Mouse (Mus musculus): ENCODE measurements around the gene Selplg. TPM values are rescaled to one million over a fixed set of nuclear protein-coding genes. Genes with fewer than 3 reads are reported as not detected.
"Not testable (repeated sequence)": the region's sequence is repeated elsewhere in the genome, so short reads cannot be mapped to it uniquely, and the experiment has no call there.

Selplg gene
- polyA plus RNA-seq, 1 experiment: 5.5 TPM

- no peaks in the 10 kb centered on the region for H3K4me1 ChIP-seq (ENCODE audit: control insufficient read depth, insufficient read depth, insufficient read length, low read length)
- no peak overlapping the region for H3K27ac ChIP-seq (replicated peaks; ENCODE audit: low read depth, low read length)
- no peak overlapping the region for H3K4me3 ChIP-seq (ENCODE audit: insufficient read depth, low read depth, low read length)
Measured at GRCm38 (mm10) chr5:113824228-113824627, 8.2 kb downstream of the Selplg start.

- Histone ChIP-seq H3K4me1 (ENCODE audit: control insufficient read depth, insufficient read depth, insufficient read length, low read length) (no peaks in the 10 kb centered on the region), H3K4me3 (ENCODE audit: insufficient read depth, low read depth, low read length) (no peak overlapping the region), H3K27ac (replicated peaks; ENCODE audit: low read depth, low read length) (no peak overlapping the region)
Measured at GRCm38 (mm10) chr5:113818572-113818971, 13.9 kb downstream of the Selplg start.

GRCm38 (mm10) chr5:113815638-113816152 lies 16.7 kb downstream of the Selplg start:
- Histone ChIP-seq H3K4me1 (ENCODE audit: control insufficient read depth, insufficient read depth, insufficient read length, low read length) (no peaks in the 10 kb centered on the region), H3K27ac (replicated peaks; ENCODE audit: low read depth, low read length) (no peak overlapping the region), H3K4me3 (ENCODE audit: insufficient read depth, low read depth, low read length) (no peak overlapping the region)

- Histone ChIP-seq H3K27ac (replicated peaks; ENCODE audit: low read depth, low read length) (no peak overlapping the region), H3K4me3 (ENCODE audit: insufficient read depth, low read depth, low read length) (no peak overlapping the region), H3K4me1 (ENCODE audit: control insufficient read depth, insufficient read depth, insufficient read length, low read length) (no peaks in the 10 kb centered on the region)
Measured at GRCm38 (mm10) chr5:113815041-113815389, 17.4 kb downstream of the Selplg start.

DNA sequence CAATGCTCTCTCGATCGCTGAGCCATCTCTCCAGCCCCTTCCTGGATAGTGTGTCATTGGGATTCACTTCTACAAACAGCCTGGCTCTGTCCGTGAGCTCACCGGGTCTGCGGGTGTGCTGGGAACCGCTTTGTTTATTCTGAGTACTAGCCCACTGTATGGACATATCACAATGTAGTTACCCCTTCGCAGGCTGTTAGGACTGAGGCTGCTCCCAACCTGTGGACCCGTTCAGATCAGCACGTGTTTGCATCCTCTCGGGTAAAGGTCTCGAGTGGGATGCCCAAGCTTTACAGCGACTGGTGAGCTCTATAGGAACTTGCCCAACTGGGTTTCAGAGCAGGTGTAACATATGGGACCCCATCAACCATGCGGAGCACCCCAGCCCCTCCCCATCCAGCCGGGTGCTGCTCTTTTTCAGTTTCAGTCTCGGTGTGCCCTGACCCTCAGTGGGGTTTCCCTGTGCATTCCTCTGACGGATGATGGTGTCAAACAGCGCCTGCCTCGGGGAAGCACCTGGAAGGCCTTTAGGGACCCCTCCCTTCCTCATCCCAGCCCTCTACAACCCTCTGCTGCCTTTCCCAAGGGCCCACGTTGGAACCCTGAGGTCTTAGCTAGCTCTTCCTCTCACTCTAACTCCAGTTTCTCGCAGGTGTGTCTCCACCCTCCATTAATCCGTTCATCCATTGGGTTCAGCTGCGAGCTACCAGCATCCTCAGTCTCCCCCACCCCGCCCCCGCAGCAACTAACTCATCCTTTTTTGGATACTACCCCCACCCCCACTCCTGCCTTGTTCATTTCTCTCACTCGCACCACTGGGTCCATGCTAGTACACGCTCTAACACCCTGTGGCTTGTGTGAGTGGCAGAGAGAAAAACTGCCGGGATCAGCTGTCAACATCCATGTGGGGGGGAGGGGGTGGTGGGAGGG lies 18.1 kb downstream of the Selplg start:
- no peak overlapping the region for H3K27ac ChIP-seq (replicated peaks; ENCODE audit: low read depth, low read length)
- H3K4me3 ChIP-seq (ENCODE audit: insufficient read depth, low read depth, low read length): no peak overlapping the region

GRCm38 (mm10) chr5:113813608-113814007 lies 18.8 kb downstream of the Selplg start:
- H3K4me3 ChIP-seq (ENCODE audit: insufficient read depth, low read depth, low read length): no peak overlapping the region
- H3K27ac ChIP-seq (replicated peaks; ENCODE audit: low read depth, low read length): no peak overlapping the region
- no peaks in the 10 kb centered on the region for H3K4me1 ChIP-seq (ENCODE audit: control insufficient read depth, insufficient read depth, insufficient read length, low read length)

More for the DNA sequence above, 18.1 kb downstream of the Selplg start:
- no peaks in the 10 kb centered on the region for H3K4me1 ChIP-seq (ENCODE audit: control insufficient read depth, insufficient read depth, insufficient read length, low read length)

GRCm38 (mm10) chr5:113812638-113813037 lies 19.8 kb downstream of the Selplg start:
- H3K27ac ChIP-seq (replicated peaks; ENCODE audit: low read depth, low read length): no peak overlapping the region
- no peak overlapping the region for H3K4me3 ChIP-seq (ENCODE audit: insufficient read depth, low read depth, low read length)
- H3K4me1 ChIP-seq (ENCODE audit: control insufficient read depth, insufficient read depth, insufficient read length, low read length): no peaks in the 10 kb centered on the region

GRCm38 (mm10) chr5:113811824-113812420 lies 20.5 kb downstream of the Selplg start:
- H3K27ac ChIP-seq (replicated peaks; ENCODE audit: low read depth, low read length); H3K4me3 ChIP-seq (ENCODE audit: insufficient read depth, low read depth, low read length); H3K4me1 ChIP-seq (ENCODE audit: control insufficient read depth, insufficient read depth, insufficient read length, low read length): not testable (repeated sequence)

- Histone ChIP-seq H3K4me1 (ENCODE audit: control insufficient read depth, insufficient read depth, insufficient read length, low read length) (no peaks in the 10 kb centered on the region), H3K4me3 (ENCODE audit: insufficient read depth, low read depth, low read length) (no peak overlapping the region), H3K27ac (replicated peaks; ENCODE audit: low read depth, low read length) (no peak overlapping the region)
Measured at GRCm38 (mm10) chr5:113810111-113810510, 22.3 kb downstream of the Selplg start.

DNA sequence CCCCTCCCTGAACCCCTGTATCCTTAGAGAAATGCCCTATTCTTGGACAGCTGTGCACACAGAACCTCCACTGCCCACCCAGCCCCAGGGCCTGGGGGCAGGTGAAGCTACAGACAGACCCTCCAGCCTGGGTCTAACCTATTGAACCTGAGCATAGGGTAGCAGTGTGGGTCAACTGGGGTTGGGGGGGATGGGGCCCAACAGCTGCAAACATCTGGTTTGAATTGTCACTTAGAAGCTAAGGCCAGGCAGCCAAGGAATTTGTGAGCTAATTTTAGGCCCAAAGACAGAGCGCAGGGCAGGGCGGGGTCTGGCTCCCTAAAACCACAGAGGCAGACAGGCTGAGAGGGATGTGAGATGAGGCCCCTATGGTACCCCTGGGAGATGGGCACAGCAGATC lies 24.3 kb downstream of the Selplg start:
- Histone ChIP-seq H3K4me3 (ENCODE audit: insufficient read depth, low read depth, low read length) (no peak overlapping the region), H3K27ac (replicated peaks; ENCODE audit: low read depth, low read length) (no peak overlapping the region), H3K4me1 (ENCODE audit: control insufficient read depth, insufficient read depth, insufficient read length, low read length) (no peaks in the 10 kb centered on the region)

- Histone ChIP-seq H3K4me1 (ENCODE audit: control insufficient read depth, insufficient read depth, insufficient read length, low read length) (no peaks in the 10 kb centered on the region), H3K27ac (replicated peaks; ENCODE audit: low read depth, low read length) (no peak overlapping the region), H3K4me3 (ENCODE audit: insufficient read depth, low read depth, low read length) (no peak overlapping the region)
Measured at GRCm38 (mm10) chr5:113807712-113808111, 24.7 kb downstream of the Selplg start.

DNA sequence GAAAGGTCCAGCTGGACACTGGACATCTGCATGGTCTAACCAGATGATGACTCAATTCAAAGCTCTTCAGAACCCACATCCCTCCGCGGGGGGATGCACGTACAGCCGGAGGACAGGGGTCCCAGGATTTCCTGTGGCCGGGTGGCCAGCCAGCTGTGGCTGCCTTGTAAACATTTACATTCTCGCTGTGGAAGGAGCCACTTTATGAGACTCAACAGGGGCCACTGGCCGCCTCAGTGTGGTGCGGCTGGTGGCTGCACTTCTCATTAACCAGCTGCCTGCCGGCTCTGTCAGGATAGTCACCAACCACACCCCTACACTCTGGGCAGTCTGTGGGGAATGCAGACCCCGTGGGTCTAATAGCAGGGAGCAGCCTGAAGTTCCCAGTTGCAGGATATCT lies 26.0 kb downstream of the Selplg start:
- H3K4me1 ChIP-seq (ENCODE audit: control insufficient read depth, insufficient read depth, insufficient read length, low read length): no peaks in the 10 kb centered on the region
- H3K27ac ChIP-seq (replicated peaks; ENCODE audit: low read depth, low read length): no peak overlapping the region
- no peak overlapping the region for H3K4me3 ChIP-seq (ENCODE audit: insufficient read depth, low read depth, low read length)

DNA sequence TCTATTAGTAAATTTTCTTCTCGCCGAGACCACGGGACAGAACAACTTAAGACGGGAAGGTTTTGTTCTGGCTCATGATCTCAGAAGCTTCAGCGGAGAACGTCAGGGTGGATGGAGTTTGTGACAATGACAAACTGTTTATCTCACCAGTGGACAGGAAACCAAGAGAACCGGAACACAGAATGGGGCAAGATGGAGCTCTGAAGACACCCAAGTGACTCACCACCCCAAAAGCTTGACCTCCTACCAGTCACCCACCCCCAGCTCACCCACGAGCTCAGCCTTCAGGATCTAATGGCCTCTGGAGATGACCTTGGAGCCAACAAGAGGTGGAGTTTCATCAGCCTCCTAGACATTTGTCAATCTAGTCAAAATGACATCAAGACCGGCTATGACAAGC lies 27.1 kb downstream of the Selplg start:
- Histone ChIP-seq H3K4me1 (ENCODE audit: control insufficient read depth, insufficient read depth, insufficient read length, low read length) (no peaks in the 10 kb centered on the region), H3K27ac (replicated peaks; ENCODE audit: low read depth, low read length) (no peak overlapping the region), H3K4me3 (ENCODE audit: insufficient read depth, low read depth, low read length) (no peak overlapping the region)

DNA sequence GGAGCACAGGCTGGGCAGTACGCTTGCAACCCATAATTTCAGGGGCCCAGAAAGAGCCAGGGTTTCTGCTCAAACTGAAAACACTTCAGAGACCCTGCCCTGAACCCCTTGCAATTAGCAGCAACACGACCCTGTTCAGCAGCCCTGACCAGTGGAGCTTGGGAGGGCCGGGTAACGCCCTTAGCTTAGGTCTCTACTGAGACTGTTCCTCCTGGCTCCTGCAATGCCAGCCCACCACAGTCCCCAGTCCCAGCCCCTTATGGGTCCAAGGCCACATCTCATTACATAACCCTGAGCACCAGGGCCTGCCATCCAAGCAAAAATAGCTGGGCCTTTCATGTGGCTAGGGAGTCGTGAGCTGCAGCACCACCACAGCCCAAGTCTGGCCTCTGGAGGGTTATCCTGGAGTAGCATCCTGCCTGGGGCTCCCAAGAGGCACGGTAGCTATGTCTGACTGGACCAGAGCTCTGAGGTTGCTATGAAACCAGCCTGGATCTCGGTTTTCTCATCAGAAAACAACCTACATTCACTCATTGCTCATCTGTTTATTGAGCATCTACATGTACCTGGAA lies 28.0 kb downstream of the Selplg start:
- H3K4me1 ChIP-seq (ENCODE audit: control insufficient read depth, insufficient read depth, insufficient read length, low read length): no peaks in the 10 kb centered on the region
- no peak overlapping the region for H3K27ac ChIP-seq (replicated peaks; ENCODE audit: low read depth, low read length)
- H3K4me3 ChIP-seq (ENCODE audit: insufficient read depth, low read depth, low read length): no peak overlapping the region

DNA sequence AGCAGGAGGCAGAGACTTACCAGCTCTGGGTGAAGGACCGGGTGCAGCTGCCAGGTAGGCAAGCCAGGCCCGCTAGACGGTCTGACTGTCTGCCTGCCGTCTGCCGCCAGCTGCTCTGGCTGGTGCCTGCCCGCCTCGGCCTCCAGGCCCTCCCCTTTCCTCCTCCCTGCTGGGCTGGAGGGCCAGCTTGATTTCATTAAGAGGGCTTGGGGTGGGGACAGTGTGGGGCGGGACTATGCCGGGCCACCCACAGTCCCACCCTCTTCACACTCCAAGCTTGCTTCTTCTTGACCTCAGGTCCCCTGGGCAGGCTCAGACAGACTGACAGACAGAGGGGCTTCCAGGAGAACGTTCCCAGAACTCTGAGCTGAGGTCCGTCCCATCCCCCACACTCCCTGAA lies 32.2 kb downstream of the Selplg start, which contains the start of gene Tmem119:
TSS of gene Tmem119 (minus strand) at position 237 of the 400 bp plus-strand sequence.
- no peak within 1 kb of the TSS for H3K27ac ChIP-seq (replicated peaks; ENCODE audit: low read depth, low read length)
- peak within 1 kb of the TSS; percentile 34 for H3K4me3 ChIP-seq (ENCODE audit: insufficient read depth, low read depth, low read length)
- no peaks in the 10 kb centered on the region for H3K4me1 ChIP-seq (ENCODE audit: control insufficient read depth, insufficient read depth, insufficient read length, low read length)

Measured in brown adipose tissue, adult 24 weeks (tissue).